In genomic region chr2:137715891-137716290, GRCm38 (mm10) we compare ENCODE assay signal across 12 mouse cellular contexts.
A peak's percentile ranks its signal among the peaks of the same experiment; 100 is the strongest.
DNase-seq lines count a peak whose midpoint lies in the region; ATAC-seq lines count a peak whose summit lies in the region.
"Had no signal": no experiment of that assay in that cellular context is flagged by ENCODE, and none has a peak within 500 bp of the region (broad histone marks: within the 10 kb centered on the region; RNA-seq: fewer than 3 reads in every experiment).

No protein-coding gene starts in this region.

- H3K27ac ChIP-seq in heart, embryonic 10.5 days, result 0 out of 2 replicates have a peak overlapping the region, but pooled peaks have one; percentile 3
- H3K27ac ChIP-seq in kidney, embryonic 14.5 days (ENCODE audit: low read depth, low read length), result no peak overlapping the region
- H3K27ac ChIP-seq: hindbrain, embryonic 13.5 days; liver, embryonic 14.5 days had no signal

- H3K9me3 ChIP-seq in heart, embryonic 10.5 days, result no peaks in the 10 kb centered on the region
- no peaks in the 10 kb centered on the region for H3K9me3 ChIP-seq in kidney, embryonic 14.5 days (ENCODE audit: control insufficient read depth, low read length)
- H3K9me3 ChIP-seq: hindbrain, embryonic 13.5 days had no signal

- H3K36me3 ChIP-seq in heart, embryonic 10.5 days, result no peaks in the 10 kb centered on the region
- H3K36me3 ChIP-seq in kidney, embryonic 14.5 days (ENCODE audit: control insufficient read depth, insufficient read depth, low read length), result no peaks in the 10 kb centered on the region
- H3K36me3 ChIP-seq: hindbrain, embryonic 13.5 days had no signal

- 82% methylated on average over 2 of the region's 2 CpGs for WGBS in heart, embryonic 10.5 days
- WGBS in kidney, embryonic 14.5 days, result 61% methylated on average over 2 of the region's 2 CpGs

- no peak overlapping the region for H3K4me3 ChIP-seq in heart, embryonic 10.5 days
- no peak overlapping the region for H3K4me3 ChIP-seq in kidney, embryonic 14.5 days (ENCODE audit: low read length)
- H3K4me3 ChIP-seq: hindbrain, embryonic 13.5 days had no signal

- peak; percentile 87; the same call in 1 of the 2 replicates for ATAC-seq in kidney, embryonic 14.5 days (ENCODE audit: low FRiP score, low TSS enrichment)

- no peaks in the 10 kb centered on the region for H3K27me3 ChIP-seq in heart, embryonic 10.5 days (ENCODE audit: insufficient read depth, poor library complexity, severe bottlenecking)
- H3K27me3 ChIP-seq in kidney, embryonic 14.5 days (ENCODE audit: control insufficient read depth, insufficient read depth, low read length), result no peaks in the 10 kb centered on the region
- H3K27me3 ChIP-seq: CH12.LX had no signal

- H3K4me2 ChIP-seq in kidney, embryonic 14.5 days (replicated peaks; ENCODE audit: low read depth, low read length), result no peak overlapping the region
- H3K4me2 ChIP-seq: hindbrain, embryonic 13.5 days had no signal

- H3K4me1 ChIP-seq in heart, embryonic 10.5 days, result 0 out of 2 replicates have a peak, but pooled peaks cover 4% of the 10 kb centered on the region
- no peaks in the 10 kb centered on the region for H3K4me1 ChIP-seq in kidney, embryonic 14.5 days (ENCODE audit: control insufficient read depth, insufficient read depth, low read length)
- H3K4me1 ChIP-seq: hindbrain, embryonic 13.5 days had no signal

- DNase-seq in heart, embryonic 10.5 days (ENCODE audit: low spot score), result no peak
- no peak for DNase-seq in heart, postnatal 4 days
- peak; percentile 29 for DNase-seq in urinary bladder, adult 2 months (ENCODE audit: low spot score)
- DNase-seq in urinary bladder, postnatal 25 days (ENCODE audit: low spot score), result no peak
- DNase-seq in urinary bladder, postnatal 36 days (ENCODE audit: low spot score in 2 of 2), result peak; percentile 26 to 37
- no peak for DNase-seq in right cerebral cortex, postnatal 4 days
- no peak for DNase-seq in frontal cortex, postnatal 36 days (ENCODE audit: low spot score in 2 of 2)
- DNase-seq: cerebellum, adult 8-10 months had no signal

- no peak overlapping the region for H3K9ac ChIP-seq in kidney, embryonic 14.5 days (ENCODE audit: low read depth, low read length)
- H3K9ac ChIP-seq: hindbrain, embryonic 13.5 days; liver, embryonic 14.5 days had no signal

Comparison
In these comparisons a context has a peak if more than half of its experiments do, and no peak if none do; other contexts are left out.
1. DNase-seq: peak in urinary bladder, adult 2 months (single experiment) and urinary bladder, postnatal 36 days (2 of 2); none in heart, embryonic 10.5 days (single experiment), heart, postnatal 4 days (single experiment), urinary bladder, postnatal 25 days (single experiment), right cerebral cortex, postnatal 4 days (single experiment) and frontal cortex, postnatal 36 days (0 of 2).